Mouse (Mus musculus): ENCODE measurements around the gene Prss50.

Prss50 gene

GRCm38 (mm10) chr9:110907201-110907837, 49.6 kb downstream of the Prss50 start:
- DNase-seq (ENCODE audit: low spot score) = no peak

GRCm38 (mm10) chr9:110907838-110908630, 50.3 kb downstream of the Prss50 start:
- no peak for DNase-seq (ENCODE audit: low spot score)

- no peak for DNase-seq (ENCODE audit: low spot score)
These were observed 50.9 kb downstream of the Prss50 start for GRCm38 (mm10) chr9:110908631-110909016.

GRCm38 (mm10) chr9:110909371-110909967, 51.7 kb downstream of the Prss50 start:
- no peak for DNase-seq (ENCODE audit: low spot score)
